Mouse (Mus musculus): ENCODE results near the gene Xkr7. TPM values are rescaled to one million over a fixed set of nuclear protein-coding genes. Genes with fewer than 3 reads are reported as not detected.
A peak's percentile ranks its signal among the peaks of the same experiment; 100 is the strongest.

The Xkr7 gene
- polyA plus RNA-seq, 1 experiment from 2014 or later, result 2.9 TPM

DNA sequence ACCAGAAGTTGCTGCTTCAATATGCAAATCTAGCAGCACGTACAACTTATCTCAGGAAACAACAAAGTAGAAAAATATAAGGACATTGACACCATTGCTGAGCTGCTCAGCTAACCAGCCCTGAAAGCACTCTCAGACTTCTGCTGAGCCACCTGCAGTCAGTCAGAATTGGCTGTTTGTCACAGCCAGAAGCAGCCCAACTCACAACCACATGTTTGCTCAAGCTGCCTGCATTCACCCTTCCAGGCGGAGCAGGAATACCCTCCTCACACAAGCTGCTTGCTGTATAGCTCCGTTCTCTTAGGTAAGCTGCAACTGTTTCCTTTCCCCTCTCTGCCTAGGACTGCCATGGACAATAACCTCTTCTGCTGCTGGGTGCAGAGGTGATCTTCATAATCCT lies 31.7 kb downstream of the Xkr7 start:
- Histone ChIP-seq H3K4me3 (no peak overlapping the region), H3K9me3 (no peaks in the 10 kb centered on the region), H3K27ac (no peak overlapping the region), H3K27me3 (replicated peaks) (0 out of 2 replicates have a peak, but pooled peaks cover 5% of the 10 kb centered on the region), H3K4me1 (no peaks in the 10 kb centered on the region), H3K9ac (no peak overlapping the region), H3K4me2 (replicated peaks) (no peak overlapping the region), H3K36me3 (no peaks in the 10 kb centered on the region)
- 64% methylated on average over 3 of the region's 3 CpGs for WGBS
- no peak for ATAC-seq (ENCODE audit: low FRiP score, low read depth)

- ATAC-seq (ENCODE audit: low FRiP score, low read depth), result no peak
- H3K4me3 ChIP-seq, result no peak overlapping the region
- no peaks in the 10 kb centered on the region for H3K9me3 ChIP-seq
- H3K4me2 ChIP-seq (replicated peaks), result no peak overlapping the region
- H3K9ac ChIP-seq, result no peak overlapping the region
- H3K4me1 ChIP-seq, result no peaks in the 10 kb centered on the region
- no peak overlapping the region for H3K27ac ChIP-seq
- H3K36me3 ChIP-seq, result no peaks in the 10 kb centered on the region
- 78% methylated on average over 9 of the region's 9 CpGs for WGBS
- H3K27me3 ChIP-seq (replicated peaks), result peaks cover 12% of the 10 kb centered on the region
These were observed 32.7 kb downstream of the Xkr7 start for GRCm38 (mm10) chr2:153064190-153064970.

- no peak within 1 kb of the TSS for H3K4me2 ChIP-seq (replicated peaks)
- ATAC-seq (ENCODE audit: low FRiP score, low read depth), result no peak
- H3K27ac ChIP-seq, result no peak within 1 kb of the TSS
- H3K9ac ChIP-seq, result no peak within 1 kb of the TSS
- no peaks in the 10 kb centered on the region for H3K9me3 ChIP-seq
- 57% methylated on average over 12 of the region's 12 CpGs for WGBS
- no peaks in the 10 kb centered on the region for H3K36me3 ChIP-seq
- H3K4me1 ChIP-seq, result no peaks in the 10 kb centered on the region
- peaks cover 27% of the 10 kb centered on the region for H3K27me3 ChIP-seq (replicated peaks)
- H3K4me3 ChIP-seq, result no peak within 1 kb of the TSS
These were observed 34.3 kb downstream of the Xkr7 start, which contains the start of gene Ccm2l for GRCm38 (mm10) chr2:153065747-153066508. Ccm2l (plus strand) TSS chr2:153065955.

- H3K9me3 ChIP-seq, result no peaks in the 10 kb centered on the region
- 35% methylated on average over 6 of the region's 6 CpGs for WGBS
- no peak overlapping the region for H3K27ac ChIP-seq
- H3K4me3 ChIP-seq, result no peak overlapping the region
- no peak overlapping the region for H3K9ac ChIP-seq
- H3K4me1 ChIP-seq, result peaks cover 7% of the 10 kb centered on the region
- no peaks in the 10 kb centered on the region for H3K36me3 ChIP-seq
- H3K4me2 ChIP-seq (replicated peaks), result no peak overlapping the region
- ATAC-seq (ENCODE audit: low FRiP score, low read depth), result no peak
- H3K27me3 ChIP-seq (replicated peaks), result peaks cover 37% of the 10 kb centered on the region
These were observed 35.3 kb downstream of the Xkr7 start for GRCm38 (mm10) chr2:153066991-153067390.

DNA sequence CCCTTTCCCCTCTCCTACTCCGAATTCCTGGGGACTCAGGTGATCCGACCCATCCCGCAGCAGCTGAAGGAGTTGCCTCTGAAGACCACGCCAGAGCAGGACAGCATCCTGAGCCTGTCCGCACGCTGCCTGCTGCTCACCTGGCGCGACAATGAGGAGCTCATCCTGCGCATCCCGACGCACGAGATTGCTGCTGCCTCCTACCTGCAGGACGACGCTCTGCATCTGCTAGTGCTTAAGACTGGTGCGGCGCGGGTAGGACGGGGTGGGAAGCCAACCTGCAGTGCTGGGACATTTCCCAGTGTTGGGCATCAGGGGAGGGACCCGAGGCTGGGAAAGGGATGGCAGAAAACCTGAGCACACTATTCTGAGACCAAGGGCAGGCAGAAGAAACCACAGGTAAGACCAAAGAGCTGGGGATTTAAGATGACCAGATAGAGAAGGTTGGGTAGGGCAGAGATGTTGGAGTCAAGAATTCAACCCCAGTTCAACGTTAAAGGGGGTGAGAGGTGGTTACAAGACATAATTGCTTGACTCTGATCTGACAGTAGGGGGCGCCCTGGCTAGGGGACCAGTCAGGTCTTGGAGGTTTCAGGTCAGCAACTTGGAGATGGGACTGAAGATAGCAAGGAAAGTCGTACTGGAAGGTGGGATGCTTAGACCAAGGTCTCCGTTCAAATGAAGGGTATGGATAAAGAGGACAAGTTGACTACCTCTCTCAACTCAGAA lies 39.3 kb downstream of the Xkr7 start:
- Histone ChIP-seq H3K4me1 (peaks cover 9% of the 10 kb centered on the region), H3K27ac (no peak overlapping the region), H3K9ac (no peak overlapping the region), H3K9me3 (no peaks in the 10 kb centered on the region), H3K4me3 (no peak overlapping the region), H3K36me3 (no peaks in the 10 kb centered on the region), H3K27me3 (replicated peaks) (peaks cover 55% of the 10 kb centered on the region), H3K4me2 (replicated peaks) (peak overlapping the region; percentile 63; the same call in 1 of the 2 replicates)
- 11% methylated on average over 23 of the region's 23 CpGs for WGBS
- ATAC-seq (ENCODE audit: low FRiP score, low read depth), result 0 out of 2 replicates have a peak, but pooled peaks have one; percentile 17

DNA sequence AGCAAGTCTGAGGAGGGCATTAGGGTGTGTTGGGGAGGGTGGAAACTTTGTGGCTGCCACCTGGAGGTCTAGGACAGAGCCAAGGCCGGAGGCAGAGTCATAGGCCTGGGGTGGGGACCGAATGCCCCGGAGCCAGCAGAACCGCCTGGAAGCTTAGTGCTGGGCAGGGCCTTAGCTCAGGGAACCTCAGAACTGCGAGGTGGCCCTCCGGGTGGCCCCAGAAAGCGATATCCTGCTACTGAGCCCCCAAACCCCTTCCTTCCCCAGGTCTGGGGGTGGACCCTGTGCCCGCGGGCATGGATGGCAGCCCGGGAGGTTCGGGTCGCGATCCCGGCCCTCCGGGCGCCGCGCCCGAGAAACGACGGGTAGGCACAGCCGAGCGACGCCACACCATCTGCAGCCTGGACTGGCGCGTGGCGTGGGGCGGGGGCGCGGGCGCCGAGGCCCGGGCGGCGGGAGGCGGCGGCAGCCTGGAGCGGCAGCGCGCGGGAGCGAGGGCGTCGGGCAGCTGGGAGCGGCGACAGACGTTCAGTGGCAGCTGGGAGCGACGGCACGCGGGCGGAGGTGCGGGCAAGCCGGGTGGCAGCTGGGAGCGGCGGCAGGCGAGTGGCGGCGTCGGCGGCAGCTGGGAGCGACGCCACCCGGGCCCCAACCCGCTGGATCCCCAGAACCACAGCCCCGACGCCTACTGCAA lies 40.0 kb downstream of the Xkr7 start:
- peak overlapping the region; percentile 53 for H3K9ac ChIP-seq
- H3K9me3 ChIP-seq, result no peaks in the 10 kb centered on the region
- H3K36me3 ChIP-seq, result no peaks in the 10 kb centered on the region
- H3K4me1 ChIP-seq, result peaks cover 9% of the 10 kb centered on the region
- H3K27me3 ChIP-seq (replicated peaks), result peaks cover 55% of the 10 kb centered on the region
- H3K27ac ChIP-seq, result no peak overlapping the region
- peak overlapping the region; percentile 32 for H3K4me3 ChIP-seq
- WGBS, result 6% methylated on average over 67 of the region's 67 CpGs
- peak; percentile 59 for ATAC-seq (ENCODE audit: low FRiP score, low read depth)
- peak overlapping the region; percentile 63 for H3K4me2 ChIP-seq (replicated peaks)

DNA sequence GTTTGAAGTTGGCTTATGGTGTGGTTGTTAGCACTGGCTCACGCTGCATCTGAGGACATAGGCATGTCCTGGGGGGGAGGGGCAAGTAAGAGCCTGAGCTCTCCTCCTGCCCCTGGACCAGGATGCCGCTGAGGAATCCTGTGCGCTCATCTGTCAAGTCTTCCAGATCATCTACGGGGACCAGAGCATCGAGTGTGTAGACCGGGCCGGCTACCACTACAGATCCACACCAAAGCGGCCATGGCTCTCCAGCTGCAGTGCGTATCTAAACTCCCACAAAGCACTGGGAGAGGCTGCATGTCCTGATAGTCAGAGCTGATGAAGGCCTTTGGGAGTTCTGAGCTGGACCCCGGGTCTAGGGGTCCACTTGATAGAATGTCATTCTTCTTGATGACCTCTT lies 43.0 kb downstream of the Xkr7 start:
- Histone ChIP-seq H3K27me3 (replicated peaks) (peaks cover 41% of the 10 kb centered on the region), H3K36me3 (no peaks in the 10 kb centered on the region), H3K4me2 (replicated peaks) (no peak overlapping the region), H3K4me3 (no peak overlapping the region), H3K9me3 (no peaks in the 10 kb centered on the region), H3K27ac (no peak overlapping the region), H3K4me1 (peaks cover 9% of the 10 kb centered on the region), H3K9ac (no peak overlapping the region)
- ATAC-seq (ENCODE audit: low FRiP score, low read depth), result no peak
- 86% methylated on average over 10 of the region's 10 CpGs for WGBS

GRCm38 (mm10) chr2:153075961-153076360 lies 44.3 kb downstream of the Xkr7 start:
- ATAC-seq (ENCODE audit: low FRiP score, low read depth), result no peak
- no peaks in the 10 kb centered on the region for H3K36me3 ChIP-seq
- no peak overlapping the region for H3K27ac ChIP-seq

GRCm38 (mm10) chr2:153080841-153081523 lies 49.3 kb downstream of the Xkr7 start:
- H3K27ac ChIP-seq, result no peak overlapping the region
- no peak overlapping the region for H3K4me2 ChIP-seq (replicated peaks)
- no peaks in the 10 kb centered on the region for H3K9me3 ChIP-seq
- H3K27me3 ChIP-seq (replicated peaks), result no peaks in the 10 kb centered on the region
- 34% methylated on average over 32 of the region's 32 CpGs for WGBS
- no peak overlapping the region for H3K4me3 ChIP-seq
- no peaks in the 10 kb centered on the region for H3K4me1 ChIP-seq
- ATAC-seq (ENCODE audit: low FRiP score, low read depth), result no peak
- no peak overlapping the region for H3K9ac ChIP-seq
- H3K36me3 ChIP-seq, result no peaks in the 10 kb centered on the region

More at GRCm38 (mm10) chr2:153075961-153076360, 44.3 kb downstream of the Xkr7 start:
- 71% methylated on average over 2 of the region's 2 CpGs for WGBS
- Histone ChIP-seq H3K9me3 (no peaks in the 10 kb centered on the region), H3K4me3 (no peak overlapping the region), H3K4me2 (replicated peaks) (no peak overlapping the region), H3K4me1 (peaks cover 9% of the 10 kb centered on the region), H3K9ac (no peak overlapping the region), H3K27me3 (replicated peaks) (peaks cover 28% of the 10 kb centered on the region)

- Histone ChIP-seq H3K27ac (no peak overlapping the region), H3K36me3 (no peaks in the 10 kb centered on the region), H3K4me1 (no peaks in the 10 kb centered on the region), H3K27me3 (replicated peaks) (no peaks in the 10 kb centered on the region), H3K9ac (no peak overlapping the region), H3K4me2 (replicated peaks) (no peak overlapping the region), H3K9me3 (no peaks in the 10 kb centered on the region), H3K4me3 (no peak overlapping the region)
- ATAC-seq (ENCODE audit: low FRiP score, low read depth), result no peak
- 86% methylated on average over 6 of the region's 6 CpGs for WGBS
These were observed 50.2 kb downstream of the Xkr7 start for GRCm38 (mm10) chr2:153081866-153082265.

DNA sequence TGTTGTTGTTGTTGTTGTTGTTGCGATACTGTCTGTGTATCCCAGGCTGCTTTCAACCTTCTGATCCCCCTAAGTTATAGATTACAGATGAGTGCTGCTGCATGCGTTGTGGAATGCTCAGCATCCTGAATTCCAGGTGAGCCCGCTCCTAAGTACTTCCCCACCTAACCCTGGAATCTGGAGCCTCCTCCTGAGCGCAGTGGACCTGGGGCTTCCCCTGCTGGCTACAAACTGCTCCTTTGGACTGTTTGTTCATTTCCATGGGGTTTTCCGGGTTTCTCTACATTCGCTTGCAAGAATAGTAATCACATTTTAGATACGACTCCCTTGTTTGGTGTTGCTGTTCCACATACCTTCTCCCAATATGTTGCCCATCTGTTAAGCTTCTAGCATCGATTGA lies 51.6 kb downstream of the Xkr7 start:
- H3K4me1 ChIP-seq, result no peaks in the 10 kb centered on the region
- no peak overlapping the region for H3K4me2 ChIP-seq (replicated peaks)
- 90% methylated on average over 8 of the region's 8 CpGs for WGBS
- H3K36me3 ChIP-seq, result no peaks in the 10 kb centered on the region
- H3K9ac ChIP-seq, result no peak overlapping the region
- no peaks in the 10 kb centered on the region for H3K27me3 ChIP-seq (replicated peaks)
- no peak overlapping the region for H3K4me3 ChIP-seq
- ATAC-seq (ENCODE audit: low FRiP score, low read depth), result no peak
- no peaks in the 10 kb centered on the region for H3K9me3 ChIP-seq
- H3K27ac ChIP-seq, result no peak overlapping the region
